Mouse (Mus musculus) adrenal gland, adult 10 weeks (tissue): ENCODE results near the gene Tarm1. TPM values are rescaled to one million over a fixed set of nuclear protein-coding genes. Genes with fewer than 3 reads are reported as not detected.

ENCODE experiments used
- polyA plus RNA-seq: library from polyadenylated mRNA; stranded (reverse); fragments of 350-450 nt; fragmentation: Illumina TruSeq; extraction: RNeasy Lipid Tissue Mini Kit (QIAGEN cat#74804); gene quantifications from one replicate; pipeline ENCODE4 v1.2.3, GENCODE M21; 2014; ENCODE audit warnings: low read depth, low replicate concordance

Tarm1 gene
- polyA plus RNA-seq = not detected

GRCm38 (mm10) chr7:3502439-3502838, at the start of gene Tarm1:
Tarm1 (minus strand) TSS chr7:3502624.

Other genes with a start within 250 kb of the Tarm1 start
- 116 TPM for gene Myadm, start 213.5 kb downstream of the Tarm1 start, polyA plus RNA-seq
- not detected for gene Prkcg, start 213.4 kb downstream of the Tarm1 start, polyA plus RNA-seq
- gene Cacng7, start 169.7 kb downstream of the Tarm1 start, polyA plus RNA-seq = 2.0 TPM
- not detected for gene Cacng8, start 111.9 kb downstream of the Tarm1 start, polyA plus RNA-seq
- gene Cacng6, start 78.4 kb downstream of the Tarm1 start, polyA plus RNA-seq = 1.0 TPM
- not detected for gene Oscar, start 113.5 kb upstream of the Tarm1 start, polyA plus RNA-seq
- gene Ndufa3, start 114.7 kb upstream of the Tarm1 start, polyA plus RNA-seq = 21.2 TPM
- 1.6 TPM for gene Tfpt, start 127.3 kb upstream of the Tarm1 start, polyA plus RNA-seq
- gene Prpf31, start 127.4 kb upstream of the Tarm1 start, polyA plus RNA-seq = 23.3 TPM
- 12.3 TPM for gene Cnot3, start 142.6 kb upstream of the Tarm1 start, polyA plus RNA-seq
- gene Leng1, start 163.2 kb upstream of the Tarm1 start, polyA plus RNA-seq = 6.0 TPM
- 7.2 TPM for gene Tmc4, start 174.9 kb upstream of the Tarm1 start, polyA plus RNA-seq
- gene Tsen34, start 190.2 kb upstream of the Tarm1 start, polyA plus RNA-seq = 9.3 TPM
- gene Mboat7, start 190.9 kb upstream of the Tarm1 start, polyA plus RNA-seq = 61.1 TPM
- gene Rps9, start 201.4 kb upstream of the Tarm1 start, polyA plus RNA-seq = 11.8 TPM
- 2.7 TPM for gene Pirb, start 217.8 kb upstream of the Tarm1 start, polyA plus RNA-seq